In the genomic region with DNA sequence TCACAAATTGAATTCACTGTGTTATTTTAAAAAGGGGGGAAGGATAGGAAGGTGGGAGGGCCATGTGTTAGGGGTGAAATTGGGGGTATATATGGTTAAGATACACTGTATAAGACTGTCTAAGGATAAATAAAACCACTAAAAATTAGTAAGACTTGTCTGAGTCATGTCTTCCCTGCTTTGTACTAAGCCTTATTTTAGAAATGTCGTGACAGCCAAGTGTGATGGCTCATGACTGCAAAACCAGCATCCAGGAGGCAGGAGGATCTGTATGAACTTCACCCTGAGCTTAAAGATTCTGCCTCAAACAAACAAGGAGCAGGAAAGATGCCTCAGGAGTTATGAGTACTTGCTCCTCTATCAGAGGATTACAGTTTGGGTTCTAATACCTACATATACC, we compare ENCODE assay signal across 7 mouse cellular contexts.
"Had no signal": no experiment of that assay in that cellular context is flagged by ENCODE, and none has a peak within 500 bp of the region (broad histone marks: within the 10 kb centered on the region; RNA-seq: fewer than 3 reads in every experiment).

No protein-coding gene starts in this region.

- DNase-seq: lung, adult 18-20 months; lung, embryonic 14.5 days; lung, postnatal 10 days; right cerebral cortex, postnatal 14 days; thymus, adult 18-20 months; thymus, postnatal 14 days; thymus, postnatal 36 days had no signal
